Mouse (Mus musculus): ENCODE data around the gene Wipf2. TPM values are rescaled to one million over a fixed set of nuclear protein-coding genes. Genes with fewer than 3 reads are reported as not detected.

Wipf2 gene
- polyA plus RNA-seq, 1 experiment from 2014 or later, result 3.3 TPM

DNA sequence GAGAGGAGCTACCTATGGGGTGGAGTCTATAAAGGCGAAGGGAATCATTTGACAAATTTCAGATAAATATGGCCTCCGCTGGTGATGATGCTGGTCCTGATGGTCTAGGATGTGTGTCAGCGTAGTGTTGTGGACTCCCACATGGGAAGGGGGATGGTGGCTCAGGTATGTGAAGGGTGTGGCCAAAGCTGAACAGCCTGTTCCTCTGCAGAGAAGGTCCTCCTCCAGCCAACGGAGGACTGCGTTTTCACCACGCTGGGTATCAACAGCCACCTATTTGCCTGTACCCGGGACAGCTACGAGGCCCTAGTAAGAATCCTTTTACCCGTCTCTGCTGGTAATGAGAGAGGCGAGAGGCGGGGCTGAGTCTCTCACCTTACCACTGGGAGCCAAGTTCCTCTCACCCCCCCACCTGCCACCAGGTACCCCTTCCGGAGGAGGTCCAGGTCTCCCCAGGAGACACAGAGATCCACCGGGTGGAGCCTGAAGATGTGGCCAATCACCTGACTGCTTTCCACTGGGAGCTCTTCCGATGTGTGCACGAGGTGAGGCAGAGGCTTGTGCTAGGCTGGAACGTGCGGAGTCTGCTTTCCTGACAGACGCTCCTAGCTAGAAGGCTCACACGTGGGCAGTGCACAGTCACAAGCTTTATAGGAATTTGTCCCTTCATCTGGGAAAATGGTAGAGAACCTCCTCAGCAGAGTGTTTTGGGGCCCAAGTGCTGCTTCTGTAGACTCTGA lies 16.4 kb upstream of the Wipf2 start:
- H3K4me3 ChIP-seq (ENCODE audit: low read depth, low read length), result no peak overlapping the region
- H3K27ac ChIP-seq (ENCODE audit: low read depth, low read length), result no peak overlapping the region
- ATAC-seq, result no peak
- H3K36me3 ChIP-seq (ENCODE audit: control insufficient read depth, insufficient read depth, low read length), result no peaks in the 10 kb centered on the region
- no peak overlapping the region for H3K9ac ChIP-seq (ENCODE audit: low read length)
- no peak overlapping the region for H3K4me2 ChIP-seq (ENCODE audit: low read length)
- DNase-seq (ENCODE audit: low spot score), result no peak
- WGBS, result 74% methylated on average over 19 of the region's 19 CpGs
- no peaks in the 10 kb centered on the region for H3K27me3 ChIP-seq (replicated peaks; ENCODE audit: control insufficient read depth, insufficient read depth, low read length)
- peaks cover 8% of the 10 kb centered on the region; the same call in 1 of the 2 replicates for H3K4me1 ChIP-seq (ENCODE audit: control insufficient read depth, insufficient read depth, low read length)
- no peaks in the 10 kb centered on the region for H3K9me3 ChIP-seq (replicated peaks; ENCODE audit: control insufficient read depth, low read length)

DNA sequence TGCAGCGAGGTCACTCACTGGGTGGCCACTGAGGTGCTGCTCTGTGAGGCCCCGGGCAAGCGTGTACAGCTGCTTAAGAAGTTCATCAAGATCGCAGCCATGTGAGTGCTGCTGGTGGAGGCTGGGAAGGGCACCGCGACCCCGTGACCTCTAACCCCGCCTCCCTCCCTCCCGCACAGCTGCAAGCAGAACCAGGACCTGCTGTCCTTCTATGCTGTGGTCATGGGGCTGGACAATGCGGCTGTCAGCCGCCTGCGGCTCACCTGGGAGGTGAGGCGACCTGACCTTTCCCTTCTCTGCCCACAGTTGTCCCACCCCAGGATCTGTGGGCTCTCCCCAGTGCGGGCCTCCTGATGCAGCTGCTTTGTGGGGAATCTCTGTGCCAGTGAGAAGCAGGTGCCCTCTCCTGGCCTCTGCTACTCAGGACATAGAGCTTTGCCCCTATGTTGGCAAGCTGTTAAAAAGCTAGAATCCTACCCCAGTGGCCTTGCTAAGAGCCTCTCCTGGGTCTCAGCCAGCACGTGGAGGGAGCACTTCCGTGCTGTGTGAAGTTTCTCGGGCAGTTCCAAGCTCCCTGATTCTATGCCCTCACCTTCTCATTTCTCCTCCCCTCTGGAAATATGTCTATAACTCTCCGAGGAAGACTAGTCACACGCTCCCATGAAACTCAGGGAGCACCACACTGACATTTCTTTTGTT lies 14.1 kb upstream of the Wipf2 start:
- 10% methylated on average over 19 of the region's 19 CpGs for WGBS
- peak; percentile 23 for DNase-seq (ENCODE audit: low spot score)
- Histone ChIP-seq H3K4me1 (ENCODE audit: control insufficient read depth, insufficient read depth, low read length) (peaks cover 8% of the 10 kb centered on the region; the same call in 1 of the 2 replicates), H3K27ac (ENCODE audit: low read depth, low read length) (no peak overlapping the region), H3K4me2 (ENCODE audit: low read length) (no peak overlapping the region), H3K27me3 (replicated peaks; ENCODE audit: control insufficient read depth, insufficient read depth, low read length) (no peaks in the 10 kb centered on the region), H3K9ac (ENCODE audit: low read length) (no peak overlapping the region), H3K36me3 (ENCODE audit: control insufficient read depth, insufficient read depth, low read length) (no peaks in the 10 kb centered on the region), H3K9me3 (replicated peaks; ENCODE audit: control insufficient read depth, low read length) (no peaks in the 10 kb centered on the region), H3K4me3 (ENCODE audit: low read depth, low read length) (no peak overlapping the region)
- ATAC-seq, result no peak

- peak; percentile 55; the same call in 1 of the 2 replicates for ATAC-seq
- Histone ChIP-seq H3K27ac (ENCODE audit: low read depth, low read length) (no peak overlapping the region), H3K4me2 (ENCODE audit: low read length) (peak overlapping the region; percentile 24), H3K27me3 (replicated peaks; ENCODE audit: control insufficient read depth, insufficient read depth, low read length) (no peaks in the 10 kb centered on the region), H3K9ac (ENCODE audit: low read length) (no peak overlapping the region), H3K4me3 (ENCODE audit: low read depth, low read length) (no peak overlapping the region), H3K9me3 (replicated peaks; ENCODE audit: control insufficient read depth, low read length) (no peaks in the 10 kb centered on the region), H3K36me3 (ENCODE audit: control insufficient read depth, insufficient read depth, low read length) (no peaks in the 10 kb centered on the region), H3K4me1 (ENCODE audit: control insufficient read depth, insufficient read depth, low read length) (peaks cover 8% of the 10 kb centered on the region; the same call in 1 of the 2 replicates)
- DNase-seq (ENCODE audit: low spot score), result peak; percentile 70
- WGBS, result 59% methylated on average over 26 of the region's 26 CpGs
These were observed 13.0 kb upstream of the Wipf2 start for GRCm38 (mm10) chr11:98850100-98851093.

DNA sequence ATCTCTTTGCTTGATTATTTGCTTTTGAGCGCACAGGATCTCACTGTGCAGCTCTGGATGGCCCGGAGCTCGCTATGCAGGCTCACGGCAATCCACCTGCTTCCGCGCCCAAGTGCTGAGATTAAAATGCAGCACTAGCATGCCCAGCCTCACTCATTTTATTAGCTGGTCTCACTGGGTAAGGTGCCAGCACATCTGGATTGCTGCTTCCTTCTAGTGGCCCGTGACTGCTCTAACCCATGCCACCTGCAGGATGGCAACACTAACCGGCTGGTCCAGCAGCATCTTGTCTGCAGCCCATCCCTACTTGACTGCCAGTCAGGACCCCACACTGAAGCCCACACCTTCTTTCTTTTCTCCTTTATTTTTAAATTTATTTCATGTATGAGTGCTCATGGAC lies 9.3 kb upstream of the Wipf2 start:
- ATAC-seq, result no peak
- H3K4me2 ChIP-seq (ENCODE audit: low read length), result no peak overlapping the region
- peaks cover 8% of the 10 kb centered on the region; the same call in 1 of the 2 replicates for H3K4me1 ChIP-seq (ENCODE audit: control insufficient read depth, insufficient read depth, low read length)
- H3K36me3 ChIP-seq (ENCODE audit: control insufficient read depth, insufficient read depth, low read length), result no peaks in the 10 kb centered on the region
- H3K27me3 ChIP-seq (replicated peaks; ENCODE audit: control insufficient read depth, insufficient read depth, low read length), result no peaks in the 10 kb centered on the region
- H3K4me3 ChIP-seq (ENCODE audit: low read depth, low read length), result no peak overlapping the region
- H3K9ac ChIP-seq (ENCODE audit: low read length), result no peak overlapping the region
- no peak for DNase-seq (ENCODE audit: low spot score)
- no peak overlapping the region for H3K27ac ChIP-seq (ENCODE audit: low read depth, low read length)
- 89% methylated on average over 8 of the region's 8 CpGs for WGBS
- no peaks in the 10 kb centered on the region for H3K9me3 ChIP-seq (replicated peaks; ENCODE audit: control insufficient read depth, low read length)

GRCm38 (mm10) chr11:98854659-98855058 lies 8.8 kb upstream of the Wipf2 start:
- H3K4me3 ChIP-seq (ENCODE audit: low read depth, low read length), result no peak overlapping the region
- no peak for ATAC-seq
- H3K36me3 ChIP-seq (ENCODE audit: control insufficient read depth, insufficient read depth, low read length), result no peaks in the 10 kb centered on the region
- H3K4me2 ChIP-seq (ENCODE audit: low read length), result no peak overlapping the region
- DNase-seq (ENCODE audit: low spot score), result no peak
- H3K4me1 ChIP-seq (ENCODE audit: control insufficient read depth, insufficient read depth, low read length), result peaks cover 2% of the 10 kb centered on the region; the same call in 1 of the 2 replicates
- WGBS, result 92% methylated on average over 2 of the region's 2 CpGs
- no peak overlapping the region for H3K27ac ChIP-seq (ENCODE audit: low read depth, low read length)
- no peaks in the 10 kb centered on the region for H3K9me3 ChIP-seq (replicated peaks; ENCODE audit: control insufficient read depth, low read length)
- H3K9ac ChIP-seq (ENCODE audit: low read length), result no peak overlapping the region
- H3K27me3 ChIP-seq (replicated peaks; ENCODE audit: control insufficient read depth, insufficient read depth, low read length), result no peaks in the 10 kb centered on the region

DNA sequence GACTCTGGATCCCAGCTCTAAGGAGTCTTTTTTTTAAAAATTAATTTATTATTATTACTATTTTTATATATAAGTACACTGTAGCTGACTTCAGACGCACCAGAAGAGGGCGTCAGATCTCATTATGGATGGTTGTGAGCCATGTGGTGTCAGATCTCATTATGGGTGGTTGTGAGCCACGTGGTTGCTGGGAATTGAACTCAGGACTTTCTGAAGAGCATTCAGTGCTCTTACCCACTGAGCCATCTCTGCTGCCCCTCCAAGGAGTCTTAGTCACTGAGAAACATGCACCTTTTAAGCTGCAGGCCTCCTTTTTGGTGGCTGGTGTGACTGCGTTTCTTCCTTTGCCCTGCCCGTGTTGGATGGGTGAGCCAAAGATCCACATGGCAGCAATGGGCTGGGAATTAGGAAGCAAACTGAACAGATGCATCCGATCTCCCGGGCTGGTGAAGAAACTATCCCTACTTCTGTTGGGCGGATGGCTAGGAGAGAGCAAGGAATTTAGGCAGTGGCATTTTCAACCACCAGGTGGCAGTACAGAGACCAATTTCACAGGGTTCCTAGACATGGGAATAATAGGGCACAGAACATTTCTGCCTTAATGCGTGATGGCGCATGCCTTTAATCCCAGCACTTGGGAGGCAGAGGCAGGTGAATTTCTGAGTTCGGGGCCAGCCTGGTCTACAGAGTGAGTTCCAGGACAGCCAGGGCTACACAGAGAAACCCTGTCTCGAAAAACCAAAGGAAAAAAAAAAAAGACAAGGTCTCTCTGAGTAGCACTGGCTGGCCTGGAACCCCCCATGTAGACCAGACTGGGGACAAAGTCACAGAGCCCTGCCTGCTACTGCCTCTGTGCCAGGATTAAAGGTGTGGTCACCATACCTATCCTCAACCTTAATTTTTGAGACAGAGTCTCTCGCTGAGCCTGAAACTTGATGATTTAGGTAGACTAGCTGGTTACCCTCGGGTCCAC lies 4.4 kb upstream of the Wipf2 start:
- no peaks in the 10 kb centered on the region for H3K9me3 ChIP-seq (replicated peaks; ENCODE audit: control insufficient read depth, low read length)
- H3K4me2 ChIP-seq (ENCODE audit: low read length), result no peak overlapping the region
- H3K27me3 ChIP-seq (replicated peaks; ENCODE audit: control insufficient read depth, insufficient read depth, low read length), result no peaks in the 10 kb centered on the region
- DNase-seq (ENCODE audit: low spot score), result peak; percentile 92
- H3K36me3 ChIP-seq (ENCODE audit: control insufficient read depth, insufficient read depth, low read length), result no peaks in the 10 kb centered on the region
- H3K27ac ChIP-seq (ENCODE audit: low read depth, low read length), result no peak overlapping the region
- 0 out of 2 replicates have a peak, but pooled peaks cover 3% of the 10 kb centered on the region for H3K4me1 ChIP-seq (ENCODE audit: control insufficient read depth, insufficient read depth, low read length)
- no peak overlapping the region for H3K4me3 ChIP-seq (ENCODE audit: low read depth, low read length)
- 36% methylated on average over 14 of the region's 14 CpGs for WGBS
- no peak overlapping the region for H3K9ac ChIP-seq (ENCODE audit: low read length)
- ATAC-seq, result peak; percentile 54; the same call in 1 of the 2 replicates

DNA sequence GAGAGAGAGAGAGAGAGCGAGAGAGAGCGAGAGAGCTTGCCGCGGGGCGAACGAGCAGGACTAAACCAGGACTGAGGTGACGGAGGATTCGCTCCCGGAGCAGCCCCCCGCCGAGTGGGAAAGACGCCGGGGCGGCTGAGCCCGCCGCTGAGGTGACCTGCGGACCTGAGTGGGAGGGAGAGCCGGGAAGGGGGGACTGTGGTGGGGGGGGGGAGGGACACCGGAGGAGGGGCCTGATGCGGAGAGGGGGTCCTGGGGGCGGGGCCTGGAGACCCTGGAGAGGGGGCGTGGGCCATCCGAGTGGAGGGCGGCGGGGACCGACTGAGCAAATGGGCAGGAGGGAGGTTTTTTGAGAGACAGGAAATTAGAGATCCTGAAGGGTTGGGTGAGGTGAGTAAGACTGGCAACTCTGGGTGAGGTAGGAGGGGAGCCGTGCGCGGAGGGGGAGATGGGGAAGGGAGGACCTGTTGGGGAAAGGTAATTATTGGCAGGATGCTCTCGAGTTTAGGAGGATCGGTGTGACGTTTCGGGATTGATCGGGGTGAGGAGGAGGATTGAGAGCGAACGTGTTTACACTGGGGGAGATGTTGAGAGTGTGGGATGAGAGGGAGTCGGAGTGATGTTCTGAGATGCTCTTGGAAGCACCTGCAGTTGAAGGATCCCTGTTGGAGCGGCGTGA lies 452 bp downstream of the Wipf2 start:
- peak overlapping the region; percentile 72 for H3K9ac ChIP-seq (ENCODE audit: low read length)
- no peaks in the 10 kb centered on the region for H3K9me3 ChIP-seq (replicated peaks; ENCODE audit: control insufficient read depth, low read length)
- H3K27me3 ChIP-seq (replicated peaks; ENCODE audit: control insufficient read depth, insufficient read depth, low read length), result no peaks in the 10 kb centered on the region
- peak overlapping the region; percentile 93 for H3K27ac ChIP-seq (ENCODE audit: low read depth, low read length)
- H3K4me1 ChIP-seq (ENCODE audit: control insufficient read depth, insufficient read depth, low read length), result peaks cover 8% of the 10 kb centered on the region
- under 1% methylated on average over 37 of the region's 39 CpGs for WGBS
- H3K36me3 ChIP-seq (ENCODE audit: control insufficient read depth, insufficient read depth, low read length), result peaks cover 24% of the 10 kb centered on the region; the same call in 1 of the 2 replicates
- H3K4me2 ChIP-seq (ENCODE audit: low read length), result peak overlapping the region; percentile 67
- DNase-seq (ENCODE audit: low spot score), result peak; percentile 79
- peak; percentile 74 for ATAC-seq
- peak overlapping the region; percentile 62 for H3K4me3 ChIP-seq (ENCODE audit: low read depth, low read length)
